Mouse (Mus musculus) regulatory T cell (primary cell): ENCODE measurements around the gene Aadac.

ENCODE experiments used
- in situ Hi-C: fragments of 300-600 bp; cut with MboI, MseI; formaldehyde crosslinking; loops from one replicate; pipeline ENCODE4 v1.15.1; 2025; ENCODE audit warnings: high pct_unique_total_duplicates

Aadac gene

DNA sequence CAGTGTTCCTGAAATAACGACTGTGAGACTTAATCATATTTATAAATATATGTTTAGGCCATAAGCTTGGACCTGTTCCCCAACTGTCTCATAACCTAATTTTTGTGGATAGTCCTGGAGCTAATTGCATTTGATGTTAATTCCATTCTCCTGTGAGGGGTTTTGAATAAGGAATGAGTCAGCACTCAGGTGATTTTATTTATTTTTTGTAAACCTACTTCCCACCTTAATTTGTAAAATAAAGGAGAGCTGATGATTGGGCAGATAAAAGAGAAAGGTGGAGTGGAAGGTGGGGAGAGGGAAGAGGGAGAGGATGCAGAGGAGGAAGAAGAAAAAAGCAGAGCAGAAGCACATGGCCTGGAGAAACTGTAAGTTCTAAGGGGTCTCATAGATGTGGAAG, at the start of gene Aadac:
TSS of gene Aadac (plus strand) at position 301 of the 400 bp plus-strand sequence.
- in situ Hi-C loops, result no loop called here

DNA sequence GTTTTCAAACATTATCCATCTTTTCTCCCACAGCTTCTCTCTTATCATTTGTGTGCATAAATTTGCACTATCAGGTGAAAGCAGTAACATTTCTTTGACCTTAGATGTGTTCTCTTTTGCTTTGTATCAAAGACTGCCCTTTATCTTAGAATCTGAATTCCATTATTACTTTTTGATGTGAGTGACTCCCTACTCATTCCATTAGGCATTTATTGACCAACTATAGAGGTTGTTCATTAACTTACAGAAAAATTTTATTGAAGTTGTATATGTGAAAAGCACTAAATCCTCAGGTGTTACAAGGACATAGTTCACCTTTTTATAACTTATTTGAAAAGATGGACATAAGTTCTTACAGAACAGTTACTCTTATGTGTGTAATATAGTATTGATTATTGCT, 21.9 kb upstream of the Aadac start:
- in situ Hi-C loops, result no loop called here

DNA sequence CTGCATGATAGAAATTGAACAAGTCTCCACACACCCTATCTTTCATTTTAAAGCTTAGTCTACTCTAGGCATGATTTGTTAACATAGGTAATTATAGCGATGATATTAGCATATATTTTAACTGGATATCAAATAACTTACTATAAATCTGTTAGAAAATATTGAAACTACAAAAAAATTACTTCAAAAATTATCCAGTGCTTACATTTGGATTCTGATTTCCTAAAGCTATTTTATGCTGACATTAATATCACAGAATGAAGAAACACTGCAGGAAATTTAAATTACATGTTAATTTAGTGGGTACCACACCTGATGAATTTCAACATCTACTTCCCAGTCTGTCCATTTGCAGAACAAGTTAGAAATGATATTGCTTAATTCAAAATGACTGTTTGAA, 19.1 kb upstream of the Aadac start, which contains the start of gene Aadacl2:
TSS of gene Aadacl2 (plus strand) at position 301 of the 400 bp plus-strand sequence.
- in situ Hi-C loops, result no loop called here

DNA sequence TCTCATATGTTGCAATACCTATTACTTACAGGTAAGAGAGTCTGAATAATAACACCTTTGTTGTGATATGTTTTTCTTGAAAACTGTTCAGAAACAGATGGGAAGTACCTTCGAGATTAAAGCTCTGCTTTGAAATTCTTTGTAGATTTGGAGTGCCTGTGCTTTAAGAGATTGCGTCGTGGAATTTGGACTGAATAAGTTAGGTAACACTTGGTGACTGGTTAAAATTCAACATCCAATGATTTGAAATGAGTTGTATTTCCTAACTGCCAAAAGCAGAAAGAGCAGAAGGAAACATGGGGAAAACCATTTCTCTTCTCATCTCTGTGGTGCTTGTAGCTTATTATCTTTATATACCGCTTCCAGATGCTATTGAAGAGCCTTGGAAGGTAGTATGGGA, 6.0 kb downstream of the Aadac start:
- in situ Hi-C loops, result no loop called here

DNA sequence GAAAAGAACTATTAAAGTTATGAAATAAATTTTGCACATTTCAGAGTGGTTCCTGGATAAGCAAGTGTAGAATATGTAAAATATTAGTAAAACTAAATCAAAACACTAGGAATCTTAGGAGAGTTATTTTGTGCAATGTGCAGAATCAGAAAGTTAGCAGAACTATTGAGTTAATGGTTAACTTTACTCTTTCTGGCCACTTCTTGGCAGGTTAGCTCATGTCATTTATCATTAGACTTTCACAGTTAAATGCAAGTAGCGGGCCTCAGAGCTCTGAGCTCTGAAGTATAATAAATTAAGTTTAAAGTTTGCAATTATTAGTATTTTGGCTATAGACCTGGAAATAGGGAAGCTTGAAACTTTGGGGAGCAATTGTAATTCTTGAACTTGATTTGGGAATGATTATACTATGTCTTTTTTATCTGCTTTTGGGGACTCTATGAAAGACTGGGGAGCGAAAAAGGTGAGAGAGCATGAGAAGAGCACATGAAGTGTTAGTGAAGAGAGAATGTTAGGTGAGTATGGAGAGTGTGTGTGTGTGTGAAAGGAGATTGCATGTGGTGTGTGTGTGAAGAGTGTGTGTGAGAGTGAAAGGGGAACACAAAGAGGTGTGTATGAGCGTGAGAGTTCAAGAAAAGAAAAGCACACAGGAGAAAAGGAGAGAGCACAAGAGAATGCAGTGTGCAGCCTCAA, 20.9 kb downstream of the Aadac start:
- in situ Hi-C loops, result no loop called here

DNA sequence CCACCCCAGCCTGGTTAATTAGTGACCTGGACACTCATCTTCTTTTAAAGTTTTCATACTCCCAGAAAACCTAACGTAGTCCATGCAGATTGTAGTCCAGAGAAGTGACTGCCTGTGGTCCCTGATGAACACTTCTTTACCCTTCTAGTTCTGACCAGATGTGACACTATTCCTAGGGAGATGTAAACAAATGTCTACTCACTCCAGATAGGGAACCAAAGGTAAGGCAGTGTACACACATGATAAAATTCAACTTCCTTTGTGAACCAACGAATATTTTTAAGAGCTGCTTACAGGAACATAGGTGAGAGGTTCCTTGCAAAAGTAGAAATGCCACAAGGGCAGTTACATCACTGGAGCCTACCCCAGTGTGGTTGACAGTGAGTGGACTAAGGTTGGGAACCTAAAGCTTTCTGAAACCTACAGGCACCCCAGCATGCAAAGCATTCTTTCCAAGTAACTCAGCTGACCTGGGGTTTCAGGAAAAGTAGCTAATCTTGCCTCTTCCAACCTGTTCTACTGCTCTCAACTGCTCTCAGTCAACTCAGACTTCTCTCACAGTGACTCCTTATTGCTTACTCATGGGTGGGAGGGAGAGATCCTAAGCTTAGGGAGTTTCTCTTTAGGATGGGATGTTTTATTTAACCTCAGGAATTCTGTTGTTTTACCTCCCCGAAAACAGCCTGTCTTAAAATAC, 27.9 kb downstream of the Aadac start:
- in situ Hi-C loops, result no loop called here

DNA sequence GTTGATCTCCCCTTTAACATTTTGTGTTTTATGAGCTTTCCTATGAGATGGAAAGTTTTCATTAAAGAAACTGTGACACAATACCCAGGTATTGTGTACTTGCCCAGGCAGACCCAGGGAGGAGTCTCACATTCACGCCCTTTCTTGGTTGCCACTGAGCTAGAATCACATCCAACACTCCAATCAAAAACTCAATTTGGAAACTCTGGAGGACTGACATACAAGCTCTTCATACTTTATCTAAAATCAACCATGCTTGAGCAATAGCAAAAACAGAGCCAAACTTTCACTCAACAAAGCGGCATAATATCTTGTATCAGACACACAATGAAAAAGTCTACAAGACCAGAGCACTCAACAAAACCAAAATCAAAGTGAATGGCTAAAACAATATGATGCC, 28.4 kb downstream of the Aadac start:
- in situ Hi-C loops, result no loop called here

DNA sequence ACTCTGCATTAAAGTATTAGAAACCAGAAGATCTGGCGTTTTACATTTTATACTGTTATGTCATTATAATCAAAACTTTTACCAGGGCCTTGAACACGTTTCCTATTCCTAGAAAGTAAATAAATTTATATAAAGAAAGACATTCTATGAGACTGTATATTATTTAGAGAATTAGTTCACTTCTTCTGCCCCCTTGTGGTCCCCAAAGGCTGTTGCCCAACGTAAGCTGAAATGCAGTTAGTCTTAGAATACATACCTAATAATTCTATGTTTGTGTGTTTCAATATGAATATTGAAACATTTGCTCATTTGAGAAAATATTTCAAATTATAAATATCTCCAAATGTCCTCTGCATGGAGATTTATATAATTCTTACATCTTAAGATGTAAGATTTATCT, 30.9 kb downstream of the Aadac start:
- in situ Hi-C loops, result no loop called here

DNA sequence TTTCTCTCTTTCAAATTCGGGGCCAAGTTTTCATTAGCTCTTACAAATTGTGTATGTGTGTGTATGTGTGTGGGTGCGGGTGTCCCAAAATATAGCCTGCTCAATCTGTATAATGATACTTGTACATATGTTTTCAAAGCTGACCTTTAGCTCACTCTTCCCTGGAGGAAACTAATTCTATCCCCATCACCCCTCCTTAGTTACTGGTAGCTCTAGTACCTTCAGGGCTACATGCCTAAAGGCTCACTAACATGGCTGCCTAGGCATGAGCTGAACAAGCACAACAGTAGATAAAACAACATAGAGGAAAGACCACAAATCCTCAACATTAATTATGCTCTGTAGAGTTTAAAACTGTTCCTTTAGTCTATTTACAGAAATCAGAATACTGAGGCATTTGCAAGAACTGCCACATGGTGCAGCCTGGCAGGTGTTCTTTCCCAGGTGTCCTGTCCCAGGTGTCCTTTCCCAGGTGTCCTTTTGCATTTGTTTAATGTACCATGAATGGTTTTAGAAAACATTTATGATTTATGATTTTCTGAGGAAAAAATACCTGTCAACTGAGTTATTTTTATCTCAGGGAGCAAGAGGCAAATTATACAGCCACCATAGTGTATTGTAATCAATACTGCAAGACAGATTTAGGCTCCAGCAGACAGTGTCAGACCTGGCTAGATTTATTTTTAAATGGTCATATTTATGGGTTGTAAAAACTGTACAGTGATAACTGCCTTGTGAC, 31.7 kb downstream of the Aadac start:
- in situ Hi-C loops, result no loop called here

DNA sequence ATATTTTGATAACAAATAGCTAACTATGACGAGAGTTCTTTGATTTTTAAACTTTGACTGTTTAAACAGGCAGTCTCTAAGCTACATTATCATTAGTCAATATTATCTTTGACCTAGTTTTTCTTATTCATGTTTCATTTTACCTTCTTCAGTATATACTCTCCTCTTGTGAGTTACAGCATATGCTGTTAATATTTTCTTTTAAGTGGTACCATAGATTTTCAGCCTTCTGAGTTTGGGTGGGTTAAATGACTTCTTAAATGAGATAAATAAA, 32.2 kb downstream of the Aadac start:
- in situ Hi-C loops, result no loop called here

DNA sequence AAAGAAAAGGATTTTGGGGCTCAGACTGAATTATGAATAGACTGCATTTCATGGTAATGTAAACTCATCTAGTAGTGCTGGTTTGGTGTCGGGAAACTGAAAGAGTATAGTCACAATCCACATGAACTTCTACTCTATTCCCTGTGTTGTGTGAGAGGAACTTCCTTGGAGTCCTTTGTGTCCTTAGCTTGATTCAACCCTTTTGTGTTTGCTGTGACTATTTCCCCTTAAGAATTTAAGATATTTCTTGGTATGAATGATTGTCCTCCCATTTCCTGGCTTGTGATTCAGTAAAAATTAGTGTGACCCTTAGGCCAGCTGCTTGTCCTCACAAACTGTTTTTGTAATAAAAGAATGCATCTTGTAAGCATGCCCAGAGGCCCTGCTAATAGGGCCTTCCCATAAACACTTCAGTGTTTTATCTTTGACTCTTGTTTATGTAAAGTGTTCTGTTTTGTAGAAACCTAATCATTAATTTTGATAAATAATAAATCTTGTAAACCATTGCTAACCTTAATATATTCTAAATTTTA, 53.4 kb downstream of the Aadac start:
- in situ Hi-C loops, result no loop called here

DNA sequence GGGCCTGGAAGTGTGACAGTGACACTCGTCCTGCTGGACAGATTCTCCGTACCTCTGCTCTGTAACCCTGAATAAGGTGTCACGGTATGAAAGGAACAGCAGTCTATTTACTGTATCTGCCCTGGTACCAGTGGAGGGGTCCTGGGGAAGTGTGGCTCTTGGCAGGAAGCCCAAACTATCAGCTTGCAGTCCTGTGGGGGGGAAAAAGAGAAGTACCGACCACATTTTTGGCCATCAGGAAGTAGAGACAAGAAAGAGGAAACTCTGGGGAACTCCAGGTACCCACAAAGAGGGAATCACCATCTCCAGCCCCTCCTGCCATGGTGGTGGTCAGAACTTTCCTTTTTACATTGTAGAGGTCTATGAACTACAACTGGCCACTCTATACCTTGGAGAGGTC, 55.1 kb downstream of the Aadac start:
- in situ Hi-C loops, result no loop called here

DNA sequence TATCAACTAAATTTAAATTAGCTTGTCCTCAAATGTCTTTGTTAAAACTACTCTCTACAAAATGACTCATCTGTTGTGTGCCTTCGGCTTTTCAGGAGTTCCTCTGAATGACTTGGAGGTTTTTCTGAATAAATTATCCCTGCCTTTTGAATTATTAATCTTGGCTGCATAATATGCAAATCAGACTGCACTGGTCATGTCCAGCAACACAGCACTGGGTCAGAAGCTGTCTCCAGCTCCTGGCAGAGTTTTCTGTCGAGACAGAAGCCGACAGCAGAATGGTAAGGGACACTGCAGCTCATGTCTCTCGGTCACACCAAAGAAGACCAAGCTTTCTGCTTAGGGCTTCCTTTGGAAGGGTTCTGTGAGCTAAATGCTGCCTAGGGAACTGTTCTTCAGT, 56.1 kb downstream of the Aadac start, which contains the start of gene Sucnr1:
TSS of gene Sucnr1 (plus strand) at position 222 of the 400 bp plus-strand sequence.
- in situ Hi-C loops, result no loop called here

DNA sequence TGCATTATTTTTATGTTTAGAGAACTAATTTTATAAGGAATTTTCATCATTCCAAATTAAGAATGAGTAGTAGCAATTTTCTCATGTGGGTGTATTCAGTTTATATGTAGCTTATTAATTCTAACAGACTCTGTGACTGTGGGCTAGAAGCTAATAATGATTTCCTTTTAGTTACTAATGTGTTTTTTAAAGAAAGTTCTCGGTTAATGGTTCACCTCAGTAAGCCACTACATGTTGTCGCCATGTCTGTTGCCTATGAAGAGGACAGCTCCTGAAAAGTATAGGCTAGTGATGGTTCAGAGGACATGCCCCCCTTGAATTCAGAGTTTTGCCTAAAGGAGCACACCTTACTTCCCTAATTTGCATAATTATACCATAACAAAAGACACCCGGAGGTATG, 57.2 kb downstream of the Aadac start:
- in situ Hi-C loops, result no loop called here

DNA sequence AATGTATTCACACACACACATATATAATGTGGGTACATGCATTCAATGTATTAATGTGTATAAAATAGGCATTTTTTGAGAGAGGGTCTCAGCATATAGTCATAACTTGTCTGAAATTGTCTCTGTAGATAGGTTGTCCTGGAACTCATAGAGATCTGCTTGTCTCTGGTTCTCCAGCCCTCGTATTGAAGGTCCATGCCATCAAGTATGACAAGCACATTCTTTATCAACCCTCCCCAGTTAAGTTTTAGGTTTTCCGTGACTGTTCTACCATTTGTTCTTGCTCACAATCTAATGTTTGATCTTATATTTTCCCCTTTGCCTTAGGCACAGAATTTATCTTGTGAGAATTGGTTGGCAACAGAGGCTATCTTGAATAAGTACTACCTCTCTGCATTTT, 60.2 kb downstream of the Aadac start:
- in situ Hi-C loops, result no loop called here
